Mouse (Mus musculus) inflammation-experienced regulatory T-cells (primary cell): ENCODE results near the gene Mllt1. TPM values are rescaled to one million over a fixed set of nuclear protein-coding genes. Genes with fewer than 3 reads are reported as not detected.

ENCODE experiments used
- polyA plus RNA-seq, 2 experiments: library from polyadenylated mRNA; unstranded; fragments of 100-300 nt; shearing (Covaris generic); gene quantifications; one replicate each; pipeline ENCODE4 v1.2.1; 2017

Mllt1 gene
- polyA plus RNA-seq, result 10 to 100 TPM; 37.5 to 38.6 TPM

DNA sequence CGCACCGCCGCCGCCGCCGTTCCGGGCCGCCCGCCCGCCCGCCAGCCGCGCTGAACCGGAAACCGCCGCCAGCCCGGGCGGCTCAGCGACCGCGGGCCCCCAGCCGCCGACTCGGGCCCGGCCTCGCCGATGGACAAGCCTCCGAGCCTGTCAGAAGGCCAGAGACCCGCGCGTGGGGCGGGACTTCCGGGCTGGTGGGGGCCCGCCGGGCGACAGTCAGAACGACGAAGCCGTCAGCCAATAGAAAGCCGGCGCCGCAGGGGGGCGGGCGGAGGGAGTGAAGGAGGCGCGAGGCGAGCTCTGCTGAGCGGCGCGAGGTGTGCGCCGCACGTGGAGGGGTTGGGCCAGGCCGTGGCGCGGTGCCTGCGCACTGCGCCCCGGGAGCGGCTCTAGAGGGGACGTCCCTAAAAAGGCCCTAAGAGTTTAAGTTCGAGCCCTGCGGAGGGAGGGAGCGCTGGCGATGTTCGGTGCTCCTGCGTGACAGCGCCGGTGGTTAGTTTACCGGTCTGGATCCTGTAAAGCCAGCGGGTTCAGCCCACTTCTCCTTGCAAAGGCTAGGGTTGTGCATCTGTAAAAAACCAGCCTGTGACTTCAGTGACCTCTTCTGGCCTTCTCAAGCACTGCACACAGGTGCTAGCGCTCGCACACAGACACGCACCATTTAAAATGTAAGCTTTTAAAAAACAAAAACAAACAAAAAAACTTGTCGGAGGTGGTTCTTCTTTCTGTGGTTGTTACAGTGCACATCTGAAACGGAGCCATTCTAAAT, at the start of gene Mllt1:
Gene Mllt1 (minus strand): TSS at position 53 of the 769 bp plus-strand sequence.

DNA sequence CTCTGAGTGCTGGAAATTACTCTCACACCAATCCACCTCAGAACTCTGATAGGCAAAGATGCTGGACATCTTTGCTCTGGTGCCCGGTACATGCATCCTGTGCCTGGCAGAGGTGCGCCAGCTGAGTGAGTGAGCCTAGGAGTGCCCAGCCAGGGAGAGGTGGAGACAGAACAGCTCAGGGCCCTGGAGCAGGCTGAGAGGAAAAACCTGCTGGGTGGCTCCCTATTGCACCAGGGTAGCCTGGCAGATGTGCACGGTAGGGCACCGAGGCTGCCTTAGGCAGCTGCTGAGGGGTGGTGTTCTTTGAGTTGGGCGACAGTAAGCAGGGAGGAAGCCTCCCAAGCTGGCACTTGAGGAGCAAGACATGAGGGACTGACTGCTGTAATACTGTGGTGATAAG, 46.8 kb upstream of the Mllt1 start, which contains the start of gene Acer1:
Gene Acer1 (minus strand): TSS at position 114 of the 400 bp plus-strand sequence.

DNA sequence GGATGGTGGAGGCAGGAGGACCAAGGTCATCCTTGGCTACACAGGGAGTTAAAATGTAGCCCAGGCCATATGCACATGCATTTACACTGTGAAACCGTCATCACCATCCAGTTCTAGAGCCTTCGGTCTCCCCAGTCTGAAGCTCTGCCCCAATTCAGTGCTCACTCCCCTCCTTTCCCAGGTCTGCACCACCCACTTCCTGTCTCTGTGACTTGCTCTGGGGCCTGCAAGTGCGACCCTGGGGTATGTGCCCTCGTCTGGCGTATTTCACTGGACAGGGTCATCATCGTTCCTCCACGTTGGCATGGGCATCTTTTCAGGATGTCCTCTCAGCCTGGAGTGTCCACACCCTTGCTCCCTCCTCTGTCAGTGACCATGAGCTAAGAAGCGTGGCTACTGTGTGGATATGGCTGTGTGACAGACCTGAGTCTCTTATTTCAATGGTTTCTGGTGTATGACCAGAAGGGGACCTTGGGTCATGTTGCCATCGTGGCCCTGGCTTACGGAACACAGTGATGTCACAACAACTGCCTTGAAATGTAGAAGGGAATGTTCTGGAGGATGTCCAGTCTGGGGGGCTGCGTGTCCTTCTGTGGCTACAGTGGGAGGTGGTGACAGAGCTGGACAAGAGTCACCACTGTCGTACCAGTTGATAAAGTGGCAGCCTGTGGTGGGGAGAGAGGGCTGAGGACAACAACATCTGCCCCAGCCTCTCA, 60.1 kb downstream of the Mllt1 start, which contains the start of gene 1700061G19Rik:
Gene 1700061G19Rik (plus strand): TSS at position 542 of the 716 bp plus-strand sequence.

DNA sequence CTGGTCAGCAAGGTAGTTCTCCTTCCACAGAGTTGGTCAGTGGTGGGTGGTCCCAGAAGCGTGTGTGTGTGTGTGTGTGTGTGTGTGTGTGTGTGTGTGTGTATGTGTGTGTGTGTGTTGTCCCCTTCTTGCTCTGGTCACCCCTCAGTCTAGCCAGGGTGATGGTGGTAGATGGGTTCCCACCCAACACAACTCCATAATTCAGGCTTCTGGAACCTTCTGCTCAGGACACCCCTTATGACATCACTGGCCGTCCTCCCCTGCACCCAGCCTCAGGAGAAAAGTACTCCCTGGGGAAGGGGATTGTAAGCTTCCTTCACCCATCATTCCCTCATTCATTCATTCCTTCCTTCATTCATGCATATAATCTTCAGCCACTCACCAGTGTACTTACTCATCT, 61.0 kb downstream of the Mllt1 start, which contains the start of gene Acsbg2:
Gene Acsbg2 (minus strand): TSS at position 211 of the 400 bp plus-strand sequence.

Other genes starting within 250 kb of the Mllt1 start
- 100 to 1,000 TPM; 211 to 228 TPM for gene Ndufa11, start 217.6 kb downstream of the Mllt1 start, polyA plus RNA-seq
- gene Vmac, start 217.4 kb downstream of the Mllt1 start, polyA plus RNA-seq, result 10 to 100 TPM; 16.9 to 20.1 TPM
- gene Nrtn, start 177.9 kb downstream of the Mllt1 start, polyA plus RNA-seq, result under 1 TPM in 1 of 2 experiments, not detected in 1; 0.20 TPM
- 10 to 100 TPM; 52.8 to 65.4 TPM for gene Dus3l, start 170.7 kb downstream of the Mllt1 start, polyA plus RNA-seq
- gene Prr22, start 165.2 kb downstream of the Mllt1 start, polyA plus RNA-seq, result 1 to 10 TPM; 1.2 to 2.2 TPM
- gene Rfx2, start 104.4 kb downstream of the Mllt1 start, polyA plus RNA-seq, result 1 to 10 TPM in 1 of 2 experiments, under 1 TPM in 1; 0.64 to 2.1 TPM
- under 1 TPM; 0.13 to 0.84 TPM for gene Acsbg2, start 61.0 kb downstream of the Mllt1 start, polyA plus RNA-seq
- gene 1700061G19Rik, start 59.9 kb downstream of the Mllt1 start, polyA plus RNA-seq, result under 1 TPM; 0.36 to 0.72 TPM
- gene Acer1, start 46.7 kb upstream of the Mllt1 start, polyA plus RNA-seq, result not detected
- gene Clpp, start 54.9 kb upstream of the Mllt1 start, polyA plus RNA-seq, result 10 to 100 TPM; 70.9 to 88.2 TPM
- 10 to 100 TPM; 31.4 to 37.2 TPM for gene Alkbh7, start 61.9 kb upstream of the Mllt1 start, polyA plus RNA-seq
- 1 to 10 TPM; 1.2 to 2.1 TPM for gene Pspn, start 64.6 kb upstream of the Mllt1 start, polyA plus RNA-seq
- 10 to 100 TPM; 88.5 to 98.7 TPM for gene Gtf2f1, start 75.9 kb upstream of the Mllt1 start, polyA plus RNA-seq
- gene Gm17949, start 76.1 kb upstream of the Mllt1 start, polyA plus RNA-seq, result 1 to 10 TPM; 1.5 to 1.6 TPM
- 10 to 100 TPM; 34.8 to 42.0 TPM for gene Khsrp, start 96.1 kb upstream of the Mllt1 start, polyA plus RNA-seq
- not detected for gene Slc25a41, start 106.2 kb upstream of the Mllt1 start, polyA plus RNA-seq
- 1 to 10 TPM; 3.5 to 6.3 TPM for gene Crb3, start 123.7 kb upstream of the Mllt1 start, polyA plus RNA-seq
- gene Slc25a23, start 124.4 kb upstream of the Mllt1 start, polyA plus RNA-seq, result 1 to 10 TPM; 4.1 to 9.8 TPM
- 100 to 1,000 TPM; 268 to 282 TPM for gene Dennd1c, start 143.1 kb upstream of the Mllt1 start, polyA plus RNA-seq
- 1 to 10 TPM; 1.6 to 1.8 TPM for gene Tubb4a, start 152.4 kb upstream of the Mllt1 start, polyA plus RNA-seq
- 10 to 100 TPM in 1 of 2 experiments, 1 to 10 TPM in 1; 5.8 to 14.8 TPM for gene Tnfsf9, start 169.9 kb upstream of the Mllt1 start, polyA plus RNA-seq
- 1 to 10 TPM in 1 of 2 experiments, under 1 TPM in 1; 0.51 to 1.9 TPM for gene Cd70, start 214.4 kb upstream of the Mllt1 start, polyA plus RNA-seq